Mouse (Mus musculus) large intestine, adult 2 months (tissue): ENCODE measurements around the gene Emc9. TPM values are rescaled to one million over a fixed set of nuclear protein-coding genes. Genes with fewer than 3 reads are reported as not detected.
A peak's percentile ranks its signal among the peaks of the same experiment; 100 is the strongest.

ENCODE experiments used
- DNase-seq: peaks from one replicate; pipeline ENCODE4 v3.0.0-alpha.2; 2012; ENCODE audit warnings: low read depth, low spot score
- WGBS: fragments of 180-500 bp; shearing (Covaris S2); methylation state at CpG from one replicate; pipeline ENCODE4 v1.1.7; 2018; 5-methylcytosine and 5-hydroxymethylcytosine counted together
- polyA plus RNA-seq: library from polyadenylated mRNA; depleted of rRNA; stranded (reverse); fragments of >200 nt; gene quantifications from 2 replicates; pipeline ENCODE4 v1.2.3, GENCODE M21; 2012

The Emc9 gene
- polyA plus RNA-seq, 1 experiment: 10.1 TPM

DNA sequence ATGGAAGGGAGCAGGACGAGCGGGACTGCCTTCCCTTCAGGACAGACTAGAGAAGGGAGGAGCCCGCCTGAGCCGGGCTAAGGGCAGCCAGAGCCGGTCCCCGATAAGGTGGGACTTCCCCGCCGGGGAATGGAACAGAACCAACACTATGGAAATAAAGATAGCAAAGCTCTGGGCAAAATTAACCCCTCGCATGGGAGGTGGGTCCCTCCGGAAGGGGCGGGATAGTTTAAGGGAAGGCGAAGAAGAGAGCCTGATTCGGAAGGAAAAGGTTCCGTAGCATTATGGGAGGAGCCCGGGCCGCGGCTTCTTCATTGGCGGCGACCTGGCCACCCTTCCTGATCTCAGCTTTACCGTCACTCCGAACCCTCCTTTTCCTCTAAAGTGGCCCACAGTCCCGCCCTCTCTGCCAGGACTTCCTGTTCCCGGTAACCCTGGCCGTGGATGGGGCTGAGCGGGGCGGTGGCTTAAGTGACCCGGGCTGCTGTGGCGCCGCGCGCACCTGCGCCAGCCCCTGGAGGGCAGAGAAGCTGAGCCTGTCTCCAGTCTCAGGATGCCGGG, 6.3 kb upstream of the Emc9 start, which contains the start of gene Rnf31:
Gene Rnf31 (plus strand): TSS at position 378 of the 561 bp plus-strand sequence.
- WGBS: 1% methylated on average over 33 of the region's 33 CpGs
- DNase-seq: no peak

DNA sequence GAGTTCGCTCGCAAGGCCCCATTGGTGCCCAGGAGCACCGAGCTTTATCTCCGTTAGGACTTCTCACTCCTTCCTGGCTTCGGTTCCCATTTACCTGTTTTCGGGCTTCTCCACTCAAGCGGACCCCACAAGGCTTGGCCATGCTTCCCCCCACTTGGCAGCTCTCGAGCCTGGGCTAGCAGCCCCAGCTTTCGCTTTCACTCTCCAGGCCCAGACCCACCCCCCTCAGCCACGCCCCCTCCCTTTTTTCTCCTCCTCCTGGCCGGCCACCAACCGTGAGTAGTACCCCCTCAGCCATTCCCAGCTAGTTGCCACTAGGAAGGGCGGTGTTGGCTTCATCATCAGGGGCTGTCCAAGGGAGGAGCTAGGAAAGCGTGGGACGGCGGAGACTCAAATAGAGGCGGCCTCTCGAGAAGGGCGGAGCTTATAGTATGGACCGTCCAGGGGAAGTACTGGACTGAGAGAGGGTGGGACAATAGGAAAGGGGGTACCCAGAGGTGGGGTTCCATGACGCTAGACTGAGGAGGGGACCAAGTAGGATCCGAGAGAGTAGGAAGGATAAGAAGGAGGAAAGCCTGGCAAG, 5.7 kb upstream of the Emc9 start, which contains the start of gene Psme2:
Gene Psme2 (minus strand): TSS at position 366 of the 583 bp plus-strand sequence.
- under 1% methylated on average over 22 of the region's 22 CpGs for WGBS
- DNase-seq: peak; percentile 97

- DNase-seq: no peak
- WGBS: 53% methylated on average over 11 of the region's 11 CpGs
Observed at GRCm38 (mm10) chr14:55589771-55590448, 4.8 kb upstream of the Emc9 start.

- WGBS: 93% methylated on average over 5 of the region's 5 CpGs
- DNase-seq: no peak
Observed at GRCm38 (mm10) chr14:55589271-55589670, 4.2 kb upstream of the Emc9 start.

- DNase-seq: no peak
- WGBS: 89% methylated on average over 2 of the region's 2 CpGs
Observed at GRCm38 (mm10) chr14:55586149-55586548, 1.0 kb upstream of the Emc9 start.

- 20% methylated on average over 6 of the region's 6 CpGs for WGBS
- no peak for DNase-seq
Observed at GRCm38 (mm10) chr14:55585566-55585960, 461 bp upstream of the Emc9 start.

DNA sequence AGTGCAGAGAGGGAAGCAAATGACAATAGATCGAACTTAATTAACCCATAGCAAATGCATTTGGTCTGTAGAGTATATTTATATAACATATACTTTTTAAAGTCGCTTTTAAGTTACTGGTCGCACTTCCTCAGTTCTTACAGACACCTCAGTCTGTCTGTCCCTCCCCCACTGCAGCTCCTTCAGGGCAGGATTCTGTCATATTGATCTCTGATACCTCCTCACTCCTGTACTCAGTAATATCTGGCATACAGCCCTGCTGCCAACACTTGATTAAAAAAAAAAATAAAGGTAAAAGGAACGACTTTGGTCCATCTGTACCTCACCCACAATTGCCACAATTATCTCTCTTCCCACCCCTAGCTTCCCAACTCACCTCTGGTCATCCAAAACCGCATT, 800 bp downstream of the Emc9 start:
- no peak for DNase-seq

DNA sequence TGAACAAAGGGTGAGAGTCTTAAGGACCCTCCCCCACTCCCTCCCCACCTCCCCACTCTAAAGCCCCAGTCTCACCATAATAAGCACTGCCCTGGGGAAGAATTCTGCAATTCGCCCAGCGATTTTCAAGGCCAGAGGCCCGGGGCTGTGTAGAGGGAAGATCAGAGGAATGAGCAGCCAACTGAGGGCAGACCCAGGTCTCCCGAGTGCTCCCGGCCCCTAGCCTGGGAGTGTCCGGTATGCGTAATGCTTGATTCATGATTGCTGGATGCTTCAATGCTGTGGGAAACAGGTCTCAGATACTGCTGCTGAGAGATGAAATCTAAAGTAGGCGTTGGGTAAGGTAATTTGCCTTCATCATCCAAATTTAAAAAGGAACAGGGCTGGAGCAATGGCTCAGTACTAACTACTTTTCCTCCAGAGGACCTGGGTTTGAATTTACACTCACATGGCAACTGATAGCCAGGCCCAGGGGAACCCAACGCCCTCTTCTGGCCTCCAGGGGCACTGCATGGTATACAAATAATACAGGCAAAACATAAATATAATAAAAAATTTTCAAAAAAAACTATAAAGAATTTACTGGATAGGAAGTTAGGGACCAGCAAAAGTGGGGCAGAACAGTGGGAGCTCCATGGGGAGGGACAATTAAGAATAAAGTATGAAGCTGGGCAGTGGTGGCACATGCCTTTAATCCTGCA, 3.0 kb downstream of the Emc9 start:
- 66% methylated on average over 9 of the region's 9 CpGs for WGBS
- no peak for DNase-seq

More for the DNA sequence above, 800 bp downstream of the Emc9 start:
- 49% methylated on average over 5 of the region's 5 CpGs for WGBS

DNA sequence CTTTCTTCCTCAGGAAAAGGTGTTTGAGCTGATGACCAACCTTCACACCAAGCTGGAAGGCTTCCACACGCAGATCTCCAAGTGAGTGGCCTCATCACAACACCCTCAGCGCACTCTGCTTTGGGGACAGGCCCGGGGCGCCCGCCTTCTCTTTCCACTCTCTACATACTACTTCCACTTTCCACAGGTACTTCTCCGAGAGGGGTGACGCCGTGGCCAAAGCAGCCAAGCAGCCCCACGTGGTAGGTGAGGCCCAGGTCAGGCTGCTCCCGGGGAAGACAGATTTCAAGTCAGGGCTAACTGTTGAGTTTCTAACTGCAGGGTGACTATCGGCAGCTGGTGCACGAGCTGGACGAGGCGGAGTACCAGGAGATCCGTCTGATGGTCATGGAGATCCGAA, 4.4 kb downstream of the Emc9 start:
- no peak for DNase-seq
- WGBS: 92% methylated on average over 16 of the region's 16 CpGs

DNA sequence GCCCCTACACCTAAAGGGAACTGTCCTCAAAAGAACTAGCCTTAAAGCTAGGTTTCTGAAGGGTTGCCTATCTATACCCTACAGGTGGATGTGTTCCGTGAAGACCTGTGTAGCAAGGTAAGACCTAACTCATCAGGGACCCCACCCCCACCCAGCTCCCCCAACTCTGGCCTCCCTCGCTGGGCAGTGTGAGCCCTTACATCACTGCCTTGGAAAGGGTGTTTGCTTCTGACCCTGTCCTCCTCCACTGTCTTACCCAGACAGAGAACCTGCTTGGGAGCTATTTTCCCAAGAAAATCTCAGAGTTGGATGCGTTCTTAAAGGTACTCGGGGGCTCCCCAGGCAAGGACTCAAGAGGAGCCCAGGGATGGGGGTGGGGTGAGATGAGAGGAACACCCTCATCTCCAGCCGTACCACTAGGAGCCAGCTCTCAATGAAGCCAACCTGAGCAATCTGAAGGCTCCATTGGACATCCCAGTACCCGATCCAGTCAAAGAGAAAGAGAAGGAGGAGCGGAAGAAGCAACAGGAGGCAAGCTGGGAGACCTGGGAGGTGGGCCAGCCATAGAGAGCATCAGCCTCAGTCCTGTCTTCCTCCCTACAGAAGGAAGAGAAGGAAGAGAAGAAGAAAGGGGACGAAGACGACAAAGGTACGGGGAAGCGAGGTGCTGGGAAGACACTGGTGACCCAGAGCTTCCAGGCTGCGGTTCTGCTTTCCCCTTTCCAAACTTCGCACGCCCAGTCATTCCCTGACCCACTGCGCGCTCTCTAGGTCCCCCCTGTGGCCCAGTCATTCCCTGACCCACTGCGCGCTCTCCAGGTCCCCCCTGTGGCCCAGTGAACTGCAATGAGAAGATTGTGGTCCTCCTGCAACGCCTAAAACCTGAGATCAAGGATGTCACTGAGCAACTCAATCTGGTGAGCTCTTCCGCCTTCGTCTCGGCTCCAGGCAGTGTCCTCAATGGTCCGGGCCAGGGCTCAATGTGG, 5.3 kb downstream of the Emc9 start:
- WGBS: 92% methylated on average over 23 of the region's 23 CpGs
- DNase-seq: no peak

DNA sequence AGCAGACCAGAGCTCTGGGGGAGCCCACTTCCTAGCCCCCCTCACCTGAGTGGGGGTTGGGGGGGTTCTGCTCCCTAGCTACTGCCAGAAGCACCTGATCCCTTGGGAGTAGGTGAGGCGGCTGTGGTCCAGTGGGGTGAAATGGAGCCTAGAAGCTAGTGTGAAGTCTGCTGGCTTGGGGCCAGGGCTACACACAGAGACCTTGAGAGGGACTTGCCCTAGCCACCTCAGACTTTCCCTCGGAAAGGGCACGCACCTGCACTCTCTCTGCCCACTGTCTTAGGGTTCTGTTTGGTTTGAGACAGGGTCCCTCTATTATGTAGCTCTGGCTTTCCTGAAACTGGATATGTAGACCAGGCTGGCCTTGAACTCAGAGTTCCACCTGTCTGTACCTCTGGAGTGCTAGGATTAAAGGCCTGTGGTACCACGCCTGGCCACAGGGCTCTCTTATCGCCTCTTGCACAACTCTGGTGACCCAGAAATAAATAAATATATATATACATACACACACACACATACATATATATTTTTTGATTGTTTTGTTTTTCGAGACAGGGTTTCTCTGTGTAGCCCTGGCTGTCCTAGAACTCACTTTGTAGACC, 6.3 kb downstream of the Emc9 start:
- WGBS: 13% methylated on average over 6 of the region's 6 CpGs
- DNase-seq: no peak

- no peak for DNase-seq
- under 1% methylated on average over 32 of the region's 32 CpGs for WGBS
Observed at GRCm38 (mm10) chr14:55577871-55578667, 7.0 kb downstream of the Emc9 start, which contains the start of gene Psme1. Psme1 (plus strand) TSS chr14:55578123.

- WGBS: 77% methylated on average over 16 of the region's 16 CpGs
- no peak for DNase-seq
Observed at GRCm38 (mm10) chr14:55576376-55576775, 8.7 kb downstream of the Emc9 start.

GRCm38 (mm10) chr14:55575711-55576110, 9.4 kb downstream of the Emc9 start:
- WGBS: 77% methylated on average over 13 of the region's 13 CpGs
- no peak for DNase-seq

DNA sequence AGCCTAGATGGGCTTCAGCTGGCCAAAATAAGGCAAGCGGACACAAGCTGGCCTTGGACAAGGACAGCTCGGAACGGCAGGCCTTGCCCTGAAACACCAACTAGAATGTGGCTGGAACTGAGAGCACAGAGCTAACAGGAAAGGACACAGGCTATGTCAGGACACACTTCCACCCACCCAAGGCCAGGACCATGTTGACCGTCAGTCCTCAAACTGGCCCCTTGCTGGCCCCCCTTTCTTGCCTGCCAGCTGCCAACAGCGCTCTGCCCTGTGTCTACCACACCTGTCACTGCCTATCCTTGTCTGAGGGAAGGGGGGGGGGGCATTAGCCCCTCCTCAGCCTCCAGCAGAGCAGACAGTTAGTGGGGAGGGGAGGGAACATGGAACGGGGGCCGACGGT, 9.8 kb downstream of the Emc9 start, which contains the start of gene Fitm1:
Gene Fitm1 (plus strand): TSS at position 316 of the 400 bp plus-strand sequence.
- 77% methylated on average over 8 of the region's 8 CpGs for WGBS
- DNase-seq: no peak

DNA sequence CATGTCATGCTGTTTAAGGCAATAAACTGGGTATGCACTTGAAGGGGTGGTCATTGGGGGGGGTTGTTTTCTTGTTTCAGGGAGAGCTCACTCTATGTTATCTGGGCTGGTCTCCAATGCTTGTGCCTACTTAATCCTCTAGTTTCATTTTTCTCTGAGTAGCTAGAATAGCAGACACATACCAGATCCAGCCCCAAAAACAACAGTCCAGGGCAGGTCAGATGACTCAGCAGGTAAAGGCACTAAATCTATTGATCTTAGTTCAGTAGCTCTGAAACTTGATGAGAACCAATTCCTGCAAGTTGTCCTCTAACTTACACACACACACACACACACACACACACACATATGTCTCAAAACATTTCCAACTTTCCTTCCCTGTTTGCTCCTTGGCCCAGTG, 13.3 kb downstream of the Emc9 start:
- DNase-seq: no peak

GRCm38 (mm10) chr14:55570588-55570987, 14.5 kb downstream of the Emc9 start:
- WGBS: 64% methylated on average over 2 of the region's 2 CpGs
- DNase-seq: no peak

GRCm38 (mm10) chr14:55567496-55567895, 17.6 kb downstream of the Emc9 start:
- no peak for DNase-seq
- WGBS: 83% methylated on average over 3 of the region's 3 CpGs
